Mouse (Mus musculus): ENCODE measurements around the gene Syce1l.

Syce1l gene

GRCm38 (mm10) chr8:113642926-113643325 is at the start of gene Syce1l:
Syce1l (plus strand) TSS chr8:113643213.
- no peak for DNase-seq (ENCODE audit: low spot score)

DNA sequence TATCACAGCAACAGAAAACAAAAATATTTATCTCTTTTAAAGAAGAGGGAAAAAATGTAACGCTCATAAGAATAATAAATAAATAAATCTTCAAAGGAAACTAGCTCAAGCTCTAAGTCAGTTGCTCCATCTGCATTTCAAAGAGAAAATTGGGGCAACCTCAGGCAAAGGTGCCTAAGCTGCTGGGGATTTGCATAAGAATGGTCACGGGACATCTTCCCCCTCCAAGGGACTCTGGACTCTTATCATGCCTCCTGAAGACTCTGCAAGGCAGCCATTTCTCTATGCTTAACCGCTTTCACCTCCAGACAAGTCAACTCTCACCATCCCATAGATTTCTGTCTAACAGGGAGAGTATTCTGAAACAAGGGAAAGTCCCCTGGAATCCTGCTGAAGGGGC is 44.6 kb upstream of the Syce1l start:
- no peak for DNase-seq (ENCODE audit: low spot score)

- DNase-seq (ENCODE audit: low spot score), result no peak
Observed at GRCm38 (mm10) chr8:113632634-113633033, 10.4 kb upstream of the Syce1l start.

- no peak for DNase-seq (ENCODE audit: low spot score)
Observed at GRCm38 (mm10) chr8:113634161-113634560, 8.9 kb upstream of the Syce1l start.

DNA sequence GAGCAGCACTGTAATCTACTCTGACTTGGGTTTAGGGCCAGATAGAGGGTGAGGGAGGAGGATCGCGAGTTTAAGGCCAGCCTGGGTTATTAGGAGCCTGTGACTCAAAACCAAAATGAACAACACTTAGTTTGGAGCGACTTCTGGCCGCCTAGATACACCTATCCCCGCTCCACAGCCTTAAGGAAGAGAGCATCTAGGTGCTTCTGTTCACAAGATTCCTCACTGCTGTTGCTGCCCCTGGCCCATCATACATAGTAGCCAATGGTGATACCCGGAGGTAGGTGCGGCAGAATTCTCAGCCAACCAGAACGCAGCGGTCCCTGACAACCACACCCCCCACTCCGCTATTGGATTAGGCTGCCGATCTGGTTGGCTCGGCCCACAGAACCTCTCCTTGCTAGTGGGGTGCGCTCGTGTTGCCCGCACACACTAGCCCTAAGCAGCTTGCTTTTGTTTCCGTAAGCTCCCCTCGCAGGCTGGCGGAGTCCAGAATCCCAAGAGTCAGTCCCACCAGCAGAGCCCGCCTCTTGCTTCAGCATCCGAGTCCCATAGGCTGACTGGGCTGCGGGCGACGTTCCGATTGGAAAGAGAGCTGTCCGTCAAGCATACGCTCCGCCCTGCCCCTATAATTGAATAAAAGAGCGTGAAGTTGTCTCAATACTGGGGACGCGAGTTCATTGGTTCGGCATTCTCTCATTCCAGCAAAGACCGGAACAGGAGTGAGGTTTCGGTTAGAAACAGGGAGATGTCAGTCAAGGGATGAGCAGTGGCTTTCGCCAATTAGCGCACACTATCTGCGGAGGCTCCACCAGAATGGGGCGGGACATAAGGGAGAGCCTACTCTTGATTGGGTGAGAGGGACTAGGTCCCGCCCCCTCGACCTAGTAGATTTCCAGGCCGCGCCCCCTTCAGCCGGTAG is 8.1 kb upstream of the Syce1l start, which contains the start of gene Mon1b:
Gene Mon1b, plus strand, starts transcription at position 918 of the 922 bp plus-strand sequence.
- peak; percentile 96 for DNase-seq (ENCODE audit: low spot score)

DNA sequence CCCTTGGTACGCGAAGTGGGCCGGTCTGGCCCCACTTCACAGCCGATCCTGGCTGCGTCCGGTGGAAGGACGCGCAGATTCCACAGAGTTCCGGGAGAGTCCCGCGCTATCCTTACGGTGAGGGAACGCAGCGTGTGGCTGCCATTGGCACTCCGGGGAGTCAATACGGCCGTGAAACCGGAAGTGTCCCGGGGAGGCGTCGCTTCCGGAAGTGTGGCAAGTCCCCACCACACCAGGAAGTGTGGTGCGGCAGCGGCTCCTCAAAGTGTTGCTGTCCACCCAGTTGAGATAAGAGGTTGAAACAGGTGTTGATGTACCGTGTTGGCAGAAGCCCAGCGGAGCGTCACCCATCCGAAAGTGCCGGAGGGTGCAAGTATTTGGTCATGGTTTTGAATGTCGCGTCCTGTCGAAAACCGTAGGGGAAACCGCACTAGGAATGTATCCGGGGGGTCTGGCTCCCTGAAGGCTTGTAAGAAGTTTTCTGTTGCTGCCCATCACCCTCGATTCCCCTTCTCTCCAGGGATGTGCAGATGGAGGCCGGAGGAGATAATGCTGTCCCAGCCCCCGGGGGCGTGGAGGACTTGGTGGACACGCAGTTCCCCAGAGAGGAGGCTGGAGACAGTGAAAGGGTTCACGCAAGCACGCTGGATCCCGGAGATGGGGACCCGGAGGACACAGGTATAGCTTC is 7.3 kb upstream of the Syce1l start:
- DNase-seq (ENCODE audit: low spot score), result peak; percentile 93

DNA sequence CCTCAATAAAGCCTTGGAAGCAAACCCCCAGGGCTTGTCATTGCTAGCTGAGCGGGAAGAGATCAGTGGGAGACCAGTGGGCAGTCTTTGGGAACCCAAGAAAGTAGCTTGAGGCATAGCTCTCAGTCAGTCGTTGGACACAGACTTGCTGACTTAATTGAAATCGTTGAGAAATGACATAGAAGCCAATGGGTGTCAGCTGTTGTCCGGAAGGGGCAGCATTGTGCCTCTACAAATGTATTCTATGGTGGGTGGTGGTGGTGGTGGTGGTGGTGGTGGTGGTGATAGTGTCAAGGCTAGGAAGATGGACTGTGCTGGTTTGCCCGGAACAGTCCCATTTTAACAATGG is 6.8 kb upstream of the Syce1l start:
- no peak for DNase-seq (ENCODE audit: low spot score)

GRCm38 (mm10) chr8:113640357-113640756 is 2.7 kb upstream of the Syce1l start:
- no peak for DNase-seq (ENCODE audit: low spot score)

GRCm38 (mm10) chr8:113643479-113644210 is 632 bp downstream of the Syce1l start:
- DNase-seq (ENCODE audit: low spot score), result no peak

GRCm38 (mm10) chr8:113645220-113645619 is 2.2 kb downstream of the Syce1l start:
- DNase-seq (ENCODE audit: low spot score), result no peak

DNA sequence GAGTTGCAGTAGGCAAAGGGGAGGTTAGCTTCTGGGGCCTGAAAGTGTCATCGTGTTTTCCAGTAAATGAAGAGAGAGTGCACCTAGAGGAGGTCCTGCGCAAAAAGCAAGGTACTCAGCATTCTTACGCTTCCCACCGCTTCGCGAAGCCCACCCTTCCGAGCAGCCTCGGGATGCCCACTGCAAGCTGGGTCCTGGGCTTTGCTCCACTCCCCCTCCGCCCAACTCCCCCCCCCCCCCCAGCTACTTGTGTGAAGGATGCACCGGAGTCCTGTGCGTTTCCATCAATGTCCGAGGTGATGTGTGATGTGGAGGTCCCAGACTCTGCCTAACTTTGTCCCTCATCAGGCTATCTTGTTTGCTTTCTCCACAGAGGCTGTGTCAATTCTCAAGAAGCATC is 9.4 kb downstream of the Syce1l start:
- no peak for DNase-seq (ENCODE audit: low spot score)

DNA sequence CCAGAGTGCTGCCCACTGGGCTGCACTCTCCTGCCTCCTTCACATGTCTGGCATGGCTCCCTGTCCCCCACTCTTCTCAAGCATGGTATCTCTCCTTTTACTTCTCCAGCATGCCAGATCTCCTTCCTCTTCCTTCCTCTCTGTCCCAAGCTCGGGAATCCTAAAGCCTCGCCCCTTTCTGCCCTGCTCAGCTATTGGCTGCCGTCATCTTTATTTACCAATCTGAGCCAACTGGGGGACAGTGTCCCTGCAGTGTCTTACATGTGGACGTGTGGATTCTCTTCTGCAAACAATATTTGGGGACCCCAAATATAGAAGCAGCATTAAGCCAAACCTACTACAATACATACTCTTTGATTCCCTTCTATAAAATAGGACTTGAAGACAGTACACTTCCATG is 10.1 kb downstream of the Syce1l start:
- no peak for DNase-seq (ENCODE audit: low spot score)

GRCm38 (mm10) chr8:113656154-113656553 is 13.1 kb downstream of the Syce1l start:
- no peak for DNase-seq (ENCODE audit: low spot score)

GRCm38 (mm10) chr8:113656681-113657298 is 13.8 kb downstream of the Syce1l start:
- no peak for DNase-seq (ENCODE audit: low spot score)

DNA sequence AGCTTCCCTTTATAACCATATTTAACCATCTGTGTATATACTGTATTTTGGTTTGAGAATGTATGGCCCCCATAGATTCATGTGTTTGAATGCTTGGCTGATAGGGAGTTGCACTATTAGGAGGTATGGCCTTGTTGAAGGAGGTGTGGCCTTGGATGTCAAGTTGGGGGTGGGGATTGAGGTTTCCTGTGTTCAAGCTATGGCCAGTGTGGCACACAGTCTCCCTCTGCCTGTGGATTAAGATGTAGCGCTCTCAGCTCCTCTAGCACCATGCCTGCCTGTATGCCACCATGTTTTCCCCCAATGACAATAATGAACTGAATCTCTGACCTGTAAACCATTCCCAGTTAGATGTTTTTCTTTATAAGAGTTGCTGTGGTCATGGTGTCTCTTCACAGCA is 17.1 kb downstream of the Syce1l start:
- no peak for DNase-seq (ENCODE audit: low spot score)

DNA sequence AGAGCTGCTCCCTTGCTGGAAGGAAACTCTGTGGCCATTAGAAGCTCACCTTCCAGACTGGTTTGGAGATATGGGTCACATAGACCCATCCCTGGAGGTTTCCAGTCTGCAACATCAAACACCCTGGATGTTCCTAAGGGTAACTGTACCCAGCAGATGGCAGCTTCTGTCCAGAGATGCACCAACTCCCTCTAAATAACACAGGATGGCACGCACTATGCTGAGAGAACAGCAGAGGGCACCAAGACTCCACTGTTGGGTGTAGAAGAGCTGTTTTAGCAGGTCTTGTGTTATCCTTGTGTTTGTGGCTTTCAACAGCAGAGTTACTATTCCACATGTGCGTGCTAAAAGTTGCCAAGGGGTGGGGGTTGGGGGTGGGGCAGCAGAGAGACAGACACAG is 21.5 kb downstream of the Syce1l start:
- DNase-seq (ENCODE audit: low spot score), result peak; percentile 30

DNA sequence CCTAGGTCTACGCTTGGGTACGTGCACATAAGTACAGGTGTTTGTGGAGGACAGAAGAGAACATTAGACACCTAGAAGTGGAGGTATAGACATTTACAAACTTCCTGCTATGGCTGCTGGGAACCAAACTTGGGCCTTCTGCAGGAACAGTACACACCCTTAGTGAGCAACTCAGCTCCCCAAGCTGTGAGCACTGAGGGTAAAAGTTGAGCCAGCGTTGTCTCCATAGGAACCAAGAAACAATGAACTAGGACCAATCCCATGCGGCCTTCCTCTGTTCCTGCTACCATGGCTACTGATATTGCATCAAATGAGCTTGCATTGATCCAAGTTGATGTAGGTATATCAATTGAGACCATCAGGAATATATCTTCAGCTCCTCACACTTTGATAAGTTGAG is 22.0 kb downstream of the Syce1l start:
- DNase-seq (ENCODE audit: low spot score), result no peak

DNA sequence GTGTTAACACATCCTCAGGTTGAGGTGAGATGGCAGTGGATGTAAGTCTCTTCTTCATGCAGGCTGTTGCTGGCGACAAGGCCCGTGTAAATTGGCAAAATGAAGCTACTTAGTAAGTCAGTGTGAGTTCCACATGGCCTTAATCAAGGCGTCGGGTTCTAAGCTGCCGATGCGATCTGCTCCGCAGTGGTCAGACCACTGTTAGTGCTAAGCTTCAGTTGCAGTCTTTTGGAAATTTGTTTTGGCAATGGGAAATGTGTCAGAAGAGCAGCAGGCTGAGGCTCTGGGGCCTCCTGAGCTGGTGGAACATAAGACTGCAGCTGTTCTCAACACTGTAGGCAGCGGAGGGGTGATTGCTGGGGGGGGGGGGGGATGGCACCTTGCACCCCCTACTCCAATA is 22.9 kb downstream of the Syce1l start:
- DNase-seq (ENCODE audit: low spot score), result no peak

DNA sequence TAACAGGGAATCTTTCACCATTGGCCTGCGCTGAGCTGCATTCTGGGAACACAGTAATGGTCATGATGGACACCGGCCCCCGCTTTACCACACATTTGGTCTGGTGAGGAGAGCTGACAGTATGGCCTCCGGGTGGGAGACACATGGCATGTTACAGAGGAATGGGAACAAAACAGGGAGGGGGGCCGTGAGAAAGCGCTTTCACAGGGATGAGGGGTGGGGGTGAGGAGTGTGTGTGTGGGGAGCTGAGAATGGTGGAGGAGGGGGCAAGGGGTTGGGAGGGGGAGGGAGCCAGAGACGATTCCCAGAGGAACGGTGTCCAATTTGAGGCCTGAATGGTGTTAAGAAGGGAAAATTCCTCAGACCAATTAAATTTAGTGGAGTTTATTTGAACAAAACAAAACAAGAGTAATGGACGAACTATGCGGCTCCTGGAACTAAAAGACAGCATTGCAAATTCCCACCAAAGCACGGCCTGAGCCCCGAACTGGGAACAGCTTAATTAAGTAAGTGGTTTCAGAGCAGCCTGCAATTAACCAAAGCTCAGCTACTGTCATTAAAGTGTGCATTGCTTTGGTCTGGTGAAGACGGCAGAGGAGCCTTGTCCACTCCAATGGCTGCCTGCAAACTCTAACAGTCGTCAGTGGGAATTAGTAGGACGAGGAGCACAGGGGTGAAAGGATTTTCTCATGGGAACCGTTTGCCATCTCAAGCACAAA is 23.9 kb downstream of the Syce1l start:
- DNase-seq (ENCODE audit: low spot score), result no peak

GRCm38 (mm10) chr8:113669924-113670323 is 26.9 kb downstream of the Syce1l start:
- no peak for DNase-seq (ENCODE audit: low spot score)

DNA sequence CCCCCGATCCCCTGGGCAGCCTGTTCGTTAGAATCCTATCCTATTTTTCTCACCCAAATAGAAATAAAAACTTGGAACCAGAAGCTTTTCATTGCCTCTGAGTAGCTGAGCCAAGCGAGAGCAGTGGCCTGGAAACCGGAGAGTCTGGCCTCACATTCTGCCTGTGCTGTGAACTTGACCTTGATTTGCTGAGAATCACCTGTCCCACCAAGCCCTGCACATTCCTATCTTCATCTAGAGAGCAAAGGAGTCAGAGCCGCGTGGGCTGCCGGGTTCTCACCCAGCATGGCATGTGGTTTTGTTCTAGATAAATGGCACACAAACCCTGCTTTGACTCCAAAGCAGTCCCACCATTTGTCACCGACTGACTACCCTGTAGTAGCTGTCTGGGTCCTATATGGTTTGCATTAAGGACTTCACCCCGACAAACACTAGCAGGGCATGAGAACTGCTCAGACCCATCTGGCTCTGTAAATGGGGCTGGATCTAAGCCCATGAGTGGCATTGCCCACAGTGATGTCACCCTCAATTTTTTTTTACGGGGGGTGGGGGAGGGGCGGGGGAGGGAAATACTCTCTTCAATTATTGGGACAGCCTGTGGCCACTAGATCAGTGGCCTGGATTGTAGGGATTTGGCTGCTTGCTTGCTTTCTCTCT is 29.7 kb downstream of the Syce1l start:
- no peak for DNase-seq (ENCODE audit: low spot score)

Data from T-cell, adult 2 months (primary cell).